Mouse (Mus musculus) limb, embryonic 13.5 days (tissue): ENCODE measurements at regions not wholly inside any gene's neighbourhood (a gene's known extent, or its start where the extent isn't known, plus 50 kb on each side); places are given as distances from the start of the nearest gene placed in this dataset.
"Not testable (repeated sequence)": the region's sequence is repeated elsewhere in the genome, so short reads cannot be mapped to it uniquely, and the experiment has no call there.

Experiments used
- ATAC-seq: fragments of 200-750 bp; cut with Nextera tagmentation; 2 replicates; pipeline ENCODE4 v1.8.0; 2017; ENCODE audit warnings: low read depth, moderate number of reproducible peaks, moderate TSS enrichment; ENCODE audit not compliant: low FRiP score
- H3K27ac ChIP-seq: fragments of 300-500 bp; sonication (generic); 2 replicates; pipeline ENCODE4 v1.5.1; 2015; ENCODE audit warnings: inconsistent platforms, mild to moderate bottlenecking, moderate library complexity
- H3K27me3 ChIP-seq: fragments of 300-500 bp; sonication (generic); 2 replicates; pipeline ENCODE4 v1.6.1; 2015; ENCODE audit warnings: mild to moderate bottlenecking, inconsistent platforms
- H3K36me3 ChIP-seq: fragments of 300-500 bp; sonication (generic); 2 replicates; pipeline ENCODE4 v1.6.1; 2015; ENCODE audit warnings: inconsistent platforms, mild to moderate bottlenecking, moderate library complexity
- H3K4me1 ChIP-seq: fragments of 300-500 bp; sonication (generic); 2 replicates; pipeline ENCODE4 v1.6.1; 2015; ENCODE audit warnings: inconsistent platforms
- H3K4me2 ChIP-seq: fragments of 300-500 bp; sonication (generic); replicated peaks from 2 replicates; pipeline ENCODE4 v1.6.1; 2015; ENCODE audit warnings: inconsistent platforms, mild to moderate bottlenecking, moderate library complexity
- H3K4me3 ChIP-seq: fragments of 300-500 bp; sonication (generic); 2 replicates; pipeline ENCODE4 v1.5.1; 2015; ENCODE audit warnings: moderate library complexity, mild to moderate bottlenecking, inconsistent platforms
- H3K9ac ChIP-seq: fragments of 300-500 bp; sonication (generic); 2 replicates; pipeline ENCODE4 v1.6.1; 2015; ENCODE audit warnings: mild to moderate bottlenecking, inconsistent platforms
- H3K9me3 ChIP-seq: fragments of 300-500 bp; sonication (generic); 2 replicates; pipeline ENCODE4 v1.6.1; 2016; ENCODE audit warnings: inconsistent platforms
- WGBS: fragments of 180-500 bp; shearing (Covaris S2); methylation state at CpG from one replicate; pipeline ENCODE4 v1.1.7; 2015; 5-methylcytosine and 5-hydroxymethylcytosine counted together

GRCm38 (mm10) chr1:189513358-189513757, 111.3 kb upstream of the Kcnk2 start:
- Histone ChIP-seq H3K4me2 (no peak overlapping the region), H3K36me3 (no peaks in the 10 kb centered on the region), H3K4me3 (no peak overlapping the region), H3K4me1 (no peaks in the 10 kb centered on the region), H3K27me3 (no peaks in the 10 kb centered on the region), H3K9me3 (peaks cover 14% of the 10 kb centered on the region), H3K27ac (no peak overlapping the region), H3K9ac (no peak overlapping the region)
- 88% methylated on average over 4 of the region's 4 CpGs for WGBS
- ATAC-seq: no peak

GRCm38 (mm10) chr1:189507301-189507700, 105.2 kb upstream of the Kcnk2 start:
- not testable (repeated sequence) for H3K4me3 ChIP-seq, H3K4me2 ChIP-seq, H3K36me3 ChIP-seq, H3K4me1 ChIP-seq, ATAC-seq, H3K9ac ChIP-seq, H3K27me3 ChIP-seq, H3K27ac ChIP-seq
- WGBS: 87% methylated on average over 1 of the region's 1 CpGs
- H3K9me3 ChIP-seq: peaks cover 14% of the 10 kb centered on the region

- Histone ChIP-seq H3K4me1 (peaks cover 10% of the 10 kb centered on the region), H3K9ac (no peak overlapping the region), H3K27ac (no peak overlapping the region), H3K36me3 (no peaks in the 10 kb centered on the region), H3K27me3 (0 out of 2 replicates have a peak, but pooled peaks cover 4% of the 10 kb centered on the region), H3K9me3 (no peaks in the 10 kb centered on the region), H3K4me3 (no peak overlapping the region), H3K4me2 (no peak overlapping the region)
- ATAC-seq: no peak
- WGBS: 85% methylated on average over 3 of the region's 3 CpGs
These were observed 97.6 kb upstream of the Kcnk2 start for GRCm38 (mm10) chr1:189499703-189500102.

GRCm38 (mm10) chr1:189499141-189499540, 97.1 kb upstream of the Kcnk2 start:
- H3K36me3 ChIP-seq: no peaks in the 10 kb centered on the region
- WGBS: 79% methylated on average over 4 of the region's 4 CpGs
- no peak overlapping the region for H3K9ac ChIP-seq
- no peak overlapping the region for H3K27ac ChIP-seq
- no peaks in the 10 kb centered on the region for H3K9me3 ChIP-seq
- ATAC-seq: no peak
- H3K4me2 ChIP-seq: no peak overlapping the region
- no peak overlapping the region for H3K4me3 ChIP-seq
- H3K4me1 ChIP-seq: peaks cover 16% of the 10 kb centered on the region
- 0 out of 2 replicates have a peak, but pooled peaks cover 4% of the 10 kb centered on the region for H3K27me3 ChIP-seq

GRCm38 (mm10) chr1:189497031-189497430, 95.0 kb upstream of the Kcnk2 start:
- no peak for ATAC-seq
- Histone ChIP-seq H3K27ac (no peak overlapping the region), H3K27me3 (0 out of 2 replicates have a peak, but pooled peaks cover under 1% of the 10 kb centered on the region), H3K4me1 (peaks cover 23% of the 10 kb centered on the region), H3K4me3 (no peak overlapping the region), H3K9ac (no peak overlapping the region), H3K9me3 (no peaks in the 10 kb centered on the region), H3K4me2 (no peak overlapping the region), H3K36me3 (no peaks in the 10 kb centered on the region)
- WGBS: 61% methylated on average over 9 of the region's 9 CpGs

- no peaks in the 10 kb centered on the region for H3K9me3 ChIP-seq
- H3K36me3 ChIP-seq: no peaks in the 10 kb centered on the region
- H3K27ac ChIP-seq: no peak overlapping the region
- no peaks in the 10 kb centered on the region for H3K27me3 ChIP-seq
- H3K4me2 ChIP-seq: no peak overlapping the region
- H3K4me1 ChIP-seq: peaks cover 23% of the 10 kb centered on the region
- H3K9ac ChIP-seq: no peak overlapping the region
- WGBS: 74% methylated on average over 11 of the region's 11 CpGs
- H3K4me3 ChIP-seq: no peak overlapping the region
- ATAC-seq: no peak
These were observed 93.5 kb upstream of the Kcnk2 start for GRCm38 (mm10) chr1:189495386-189496150.

- 62% methylated on average over 11 of the region's 11 CpGs for WGBS
- no peak for ATAC-seq
These were observed 92.8 kb upstream of the Kcnk2 start for GRCm38 (mm10) chr1:189494896-189495295.

GRCm38 (mm10) chr1:189485336-189485735, 83.3 kb upstream of the Kcnk2 start:
- ATAC-seq: no peak
- no peak overlapping the region for H3K4me3 ChIP-seq
- no peaks in the 10 kb centered on the region for H3K36me3 ChIP-seq
- H3K27me3 ChIP-seq: no peaks in the 10 kb centered on the region
- H3K9ac ChIP-seq: no peak overlapping the region
- H3K4me2 ChIP-seq: no peak overlapping the region
- H3K9me3 ChIP-seq: no peaks in the 10 kb centered on the region
- 91% methylated on average over 4 of the region's 4 CpGs for WGBS
- no peak overlapping the region for H3K27ac ChIP-seq
- H3K4me1 ChIP-seq: no peaks in the 10 kb centered on the region

More at GRCm38 (mm10) chr1:189494896-189495295, 92.8 kb upstream of the Kcnk2 start:
- Histone ChIP-seq H3K9ac (no peak overlapping the region), H3K36me3 (no peaks in the 10 kb centered on the region), H3K27me3 (no peaks in the 10 kb centered on the region), H3K4me3 (no peak overlapping the region), H3K4me1 (peaks cover 23% of the 10 kb centered on the region), H3K9me3 (no peaks in the 10 kb centered on the region), H3K4me2 (no peak overlapping the region), H3K27ac (no peak overlapping the region)

- H3K4me1 ChIP-seq: no peaks in the 10 kb centered on the region
- no peak overlapping the region for H3K4me2 ChIP-seq
- H3K9me3 ChIP-seq: no peaks in the 10 kb centered on the region
- no peak overlapping the region for H3K4me3 ChIP-seq
- ATAC-seq: no peak
- no peak overlapping the region for H3K27ac ChIP-seq
- WGBS: 82% methylated on average over 7 of the region's 7 CpGs
- no peak overlapping the region for H3K9ac ChIP-seq
- no peaks in the 10 kb centered on the region for H3K27me3 ChIP-seq
- no peaks in the 10 kb centered on the region for H3K36me3 ChIP-seq
These were observed 81.3 kb upstream of the Kcnk2 start for GRCm38 (mm10) chr1:189483331-189483730.

GRCm38 (mm10) chr1:189478051-189478450, 76.0 kb upstream of the Kcnk2 start:
- H3K9ac ChIP-seq: no peak overlapping the region
- H3K4me1 ChIP-seq: no peaks in the 10 kb centered on the region
- H3K4me3 ChIP-seq: no peak overlapping the region
- H3K4me2 ChIP-seq: no peak overlapping the region
- WGBS: 77% methylated on average over 6 of the region's 6 CpGs
- no peak overlapping the region for H3K27ac ChIP-seq
- H3K36me3 ChIP-seq: no peaks in the 10 kb centered on the region
- no peaks in the 10 kb centered on the region for H3K27me3 ChIP-seq
- no peaks in the 10 kb centered on the region for H3K9me3 ChIP-seq
- no peak for ATAC-seq

- Histone ChIP-seq H3K4me3 (no peak overlapping the region), H3K4me2 (no peak overlapping the region), H3K27me3 (no peaks in the 10 kb centered on the region), H3K27ac (no peak overlapping the region), H3K9me3 (no peaks in the 10 kb centered on the region), H3K36me3 (no peaks in the 10 kb centered on the region), H3K9ac (no peak overlapping the region), H3K4me1 (no peaks in the 10 kb centered on the region)
- WGBS: 95% methylated on average over 14 of the region's 14 CpGs
- ATAC-seq: no peak
These were observed 74.7 kb upstream of the Kcnk2 start for GRCm38 (mm10) chr1:189476796-189477195.

- no peaks in the 10 kb centered on the region for H3K4me1 ChIP-seq
- H3K36me3 ChIP-seq: no peaks in the 10 kb centered on the region
- 90% methylated on average over 4 of the region's 4 CpGs for WGBS
- no peak overlapping the region for H3K4me2 ChIP-seq
- no peak overlapping the region for H3K27ac ChIP-seq
- H3K9me3 ChIP-seq: no peaks in the 10 kb centered on the region
- H3K27me3 ChIP-seq: no peaks in the 10 kb centered on the region
- H3K9ac ChIP-seq: no peak overlapping the region
- no peak overlapping the region for H3K4me3 ChIP-seq
- ATAC-seq: no peak
These were observed 71.0 kb upstream of the Kcnk2 start for GRCm38 (mm10) chr1:189473071-189473470.

- Histone ChIP-seq H3K4me2 (no peak overlapping the region), H3K4me3 (no peak overlapping the region), H3K27ac (no peak overlapping the region), H3K9me3 (no peaks in the 10 kb centered on the region), H3K36me3 (no peaks in the 10 kb centered on the region), H3K4me1 (no peaks in the 10 kb centered on the region), H3K9ac (no peak overlapping the region), H3K27me3 (no peaks in the 10 kb centered on the region)
- no peak for ATAC-seq
- 86% methylated on average over 3 of the region's 3 CpGs for WGBS
These were observed 56.3 kb upstream of the Kcnk2 start for GRCm38 (mm10) chr1:189458421-189458820.
